Mouse (Mus musculus): Measurements from ENCODE around the gene Nlrp4f. TPM values are rescaled to one million over a fixed set of nuclear protein-coding genes. Genes with fewer than 3 reads are reported as not detected.

Gene Nlrp4f
- 1.1 and 4.6 TPM in 2 replicates for total RNA-seq (2012; rRNA removed)

- in situ Hi-C loops (cut with MboI; ENCODE audit: low sequenced_read_pairs in 2 of 2, unreplicated experiment in 2 of 2), result no loop called here
- no peaks in the 10 kb centered on the region for H3K9me3 ChIP-seq (ENCODE audit: control insufficient read depth, insufficient read depth, low read depth, low read length)
- no peaks in the 10 kb centered on the region for H3K4me1 ChIP-seq (ENCODE audit: control insufficient read depth in 2 of 2, insufficient read depth in 2 of 2, low read length in 2 of 2, poor library complexity in 1 of 2)
- no peak within 1 kb of the TSS for H3K27ac ChIP-seq (ENCODE audit: insufficient read depth, low read depth, low read length, poor library complexity, severe bottlenecking)
- H3K4me3 ChIP-seq (ENCODE audit: insufficient read depth in 1 of 2, low read depth in 1 of 2, low read length in 2 of 2, poor library complexity in 1 of 2, severe bottlenecking in 1 of 2), result peak within 1 kb of the TSS in 1 of 2 experiments; percentile 28; a peak in 1 of 4 replicates
- TF ChIP-seq CHD2 (IDR thresholded peaks at IDR 0.05; ENCODE audit: low read depth, low read length), result no peak
- 0 out of 2 replicates have a peak, but pooled peaks have one; percentile 30 for TF ChIP-seq MAFK (IDR thresholded peaks at IDR 0.05; ENCODE audit: insufficient read depth, low read depth, low read length)
- TF ChIP-seq ZC3H11A (IDR thresholded peaks at IDR 0.05; ENCODE audit: borderline replicate concordance, low read depth, low read length), result no peak
- TF ChIP-seq HCFC1 (IDR thresholded peaks at IDR 0.05; ENCODE audit: borderline replicate concordance, insufficient read depth, low read length), result no peak
- no peak for TF ChIP-seq ZNF384 (IDR thresholded peaks at IDR 0.05; ENCODE audit: low read depth, low read length)
- H3K36me3 ChIP-seq (ENCODE audit: control insufficient read depth, insufficient read depth, low read length, poor library complexity, severe bottlenecking), result no peaks in the 10 kb centered on the region
- no peak for DNase-seq (ENCODE audit: low read depth, low spot score)
- H3K9ac ChIP-seq (ENCODE audit: insufficient read depth, low read depth, low read length, poor library complexity, severe bottlenecking), result no peak within 1 kb of the TSS
Measured at GRCm38 (mm10) chr13:65205877-65206276, at the start of gene Nlrp4f. Nlrp4f (minus strand) TSS chr13:65205977.

GRCm38 (mm10) chr13:65243273-65243672, 37.5 kb upstream of the Nlrp4f start:
- in situ Hi-C loops (cut with MboI; ENCODE audit: low sequenced_read_pairs in 2 of 2, unreplicated experiment in 2 of 2), result no loop called here
- Histone ChIP-seq H3K4me1 (ENCODE audit: control insufficient read depth in 2 of 2, insufficient read depth in 2 of 2, low read length in 2 of 2, poor library complexity in 1 of 2) (peaks cover 0 to 9% of the 10 kb centered on the region in 2 experiments; a peak in 2 of 4 replicates), H3K36me3 (ENCODE audit: control insufficient read depth, insufficient read depth, low read length, poor library complexity, severe bottlenecking) (no peaks in the 10 kb centered on the region), H3K9ac (ENCODE audit: insufficient read depth, low read depth, low read length, poor library complexity, severe bottlenecking) (no peak overlapping the region), H3K9me3 (ENCODE audit: control insufficient read depth, insufficient read depth, low read depth, low read length) (no peaks in the 10 kb centered on the region), H3K27ac (ENCODE audit: insufficient read depth, low read depth, low read length, poor library complexity, severe bottlenecking) (no peak overlapping the region), H3K4me3 (ENCODE audit: insufficient read depth in 1 of 2, low read depth in 1 of 2, low read length in 2 of 2, poor library complexity in 1 of 2, severe bottlenecking in 1 of 2) (no peak overlapping the region)
- DNase-seq (ENCODE audit: low read depth, low spot score), result no peak
- TF ChIP-seq ZNF384 (IDR thresholded peaks at IDR 0.05; ENCODE audit: low read depth, low read length) (no peak), CHD2 (IDR thresholded peaks at IDR 0.05; ENCODE audit: low read depth, low read length) (no peak), ZC3H11A (IDR thresholded peaks at IDR 0.05; ENCODE audit: borderline replicate concordance, low read depth, low read length) (no peak), MAFK (IDR thresholded peaks at IDR 0.05; ENCODE audit: insufficient read depth, low read depth, low read length) (no peak), HCFC1 (IDR thresholded peaks at IDR 0.05; ENCODE audit: borderline replicate concordance, insufficient read depth, low read length) (no peak)

GRCm38 (mm10) chr13:65242319-65242787, 36.6 kb upstream of the Nlrp4f start:
- in situ Hi-C loops (cut with MboI; ENCODE audit: low sequenced_read_pairs in 2 of 2, unreplicated experiment in 2 of 2), result no loop called here
- Histone ChIP-seq H3K4me1 (ENCODE audit: control insufficient read depth in 2 of 2, insufficient read depth in 2 of 2, low read length in 2 of 2, poor library complexity in 1 of 2) (peaks cover 0 to 9% of the 10 kb centered on the region in 2 experiments; a peak in 2 of 4 replicates), H3K27ac (ENCODE audit: insufficient read depth, low read depth, low read length, poor library complexity, severe bottlenecking) (no peak overlapping the region; the same call in 1 of the 2 replicates), H3K4me3 (ENCODE audit: insufficient read depth in 1 of 2, low read depth in 1 of 2, low read length in 2 of 2, poor library complexity in 1 of 2, severe bottlenecking in 1 of 2) (peak overlapping the region; percentile 82 to 96), H3K9ac (ENCODE audit: insufficient read depth, low read depth, low read length, poor library complexity, severe bottlenecking) (peak overlapping the region; percentile 93), H3K9me3 (ENCODE audit: control insufficient read depth, insufficient read depth, low read depth, low read length) (no peaks in the 10 kb centered on the region), H3K36me3 (ENCODE audit: control insufficient read depth, insufficient read depth, low read length, poor library complexity, severe bottlenecking) (no peaks in the 10 kb centered on the region)
- no peak for DNase-seq (ENCODE audit: low read depth, low spot score)
- no peak for TF ChIP-seq ZC3H11A (IDR thresholded peaks at IDR 0.05; ENCODE audit: borderline replicate concordance, low read depth, low read length)
- TF ChIP-seq HCFC1 (IDR thresholded peaks at IDR 0.05; ENCODE audit: borderline replicate concordance, insufficient read depth, low read length), result no peak
- no peak for TF ChIP-seq ZNF384 (IDR thresholded peaks at IDR 0.05; ENCODE audit: low read depth, low read length)
- TF ChIP-seq CHD2 (IDR thresholded peaks at IDR 0.05; ENCODE audit: low read depth, low read length), result no peak
- TF ChIP-seq MAFK (IDR thresholded peaks at IDR 0.05; ENCODE audit: insufficient read depth, low read depth, low read length), result no peak

GRCm38 (mm10) chr13:65241627-65242318, 36.0 kb upstream of the Nlrp4f start:
- peak overlapping the region; percentile 90; the same call in 1 of the 2 replicates for H3K27ac ChIP-seq (ENCODE audit: insufficient read depth, low read depth, low read length, poor library complexity, severe bottlenecking)
- H3K9ac ChIP-seq (ENCODE audit: insufficient read depth, low read depth, low read length, poor library complexity, severe bottlenecking), result peak overlapping the region; percentile 93
- peaks cover 0 to 15% of the 10 kb centered on the region in 2 experiments; a peak in 2 of 4 replicates for H3K4me1 ChIP-seq (ENCODE audit: control insufficient read depth in 2 of 2, insufficient read depth in 2 of 2, low read length in 2 of 2, poor library complexity in 1 of 2)
- no peaks in the 10 kb centered on the region for H3K36me3 ChIP-seq (ENCODE audit: control insufficient read depth, insufficient read depth, low read length, poor library complexity, severe bottlenecking)
- DNase-seq (ENCODE audit: low read depth, low spot score), result no peak
- H3K9me3 ChIP-seq (ENCODE audit: control insufficient read depth, insufficient read depth, low read depth, low read length), result no peaks in the 10 kb centered on the region
- in situ Hi-C loops (cut with MboI; ENCODE audit: low sequenced_read_pairs in 2 of 2, unreplicated experiment in 2 of 2), result no loop called here
- TF ChIP-seq HCFC1 (IDR thresholded peaks at IDR 0.05; ENCODE audit: borderline replicate concordance, insufficient read depth, low read length) (no peak), ZNF384 (IDR thresholded peaks at IDR 0.05; ENCODE audit: low read depth, low read length) (no peak), CHD2 (IDR thresholded peaks at IDR 0.05; ENCODE audit: low read depth, low read length) (no peak), ZC3H11A (IDR thresholded peaks at IDR 0.05; ENCODE audit: borderline replicate concordance, low read depth, low read length) (no peak), MAFK (IDR thresholded peaks at IDR 0.05; ENCODE audit: insufficient read depth, low read depth, low read length) (no peak)
- peak overlapping the region; percentile 82 to 96 for H3K4me3 ChIP-seq (ENCODE audit: insufficient read depth in 1 of 2, low read depth in 1 of 2, low read length in 2 of 2, poor library complexity in 1 of 2, severe bottlenecking in 1 of 2)
